Mouse (Mus musculus) neural tube, embryonic 14.5 days (tissue): ENCODE measurements around the gene Pik3r1. TPM values are rescaled to one million over a fixed set of nuclear protein-coding genes. Genes with fewer than 3 reads are reported as not detected.
A peak's percentile ranks its signal among the peaks of the same experiment; 100 is the strongest.

Experiments
- ATAC-seq: fragments of 200-750 bp; cut with Nextera tagmentation; 2 replicates; pipeline ENCODE4 v1.8.0; 2017; ENCODE audit warnings: low read depth, mild to moderate bottlenecking, moderate TSS enrichment, moderate library complexity
- H3K27ac ChIP-seq: fragments of 300-500 bp; sonication (generic); 2 replicates; pipeline ENCODE4 v1.5.1; 2014; ENCODE audit warnings: low read depth, mild to moderate bottlenecking, control low read depth, low read length, moderate library complexity, mixed read lengths
- H3K27me3 ChIP-seq: fragments of 300-500 bp; sonication (generic); 2 replicates; pipeline ENCODE4 v1.6.1; 2014; ENCODE audit warnings: low read length; ENCODE audit not compliant: control insufficient read depth, insufficient read depth
- H3K36me3 ChIP-seq: fragments of 300-500 bp; sonication (generic); 2 replicates; pipeline ENCODE4 v1.6.1; 2014; ENCODE audit warnings: low read length, mixed read lengths; ENCODE audit not compliant: control insufficient read depth, insufficient read depth
- H3K4me1 ChIP-seq: fragments of 300-500 bp; sonication (generic); 2 replicates; pipeline ENCODE4 v1.6.1; 2014; ENCODE audit warnings: low read length; ENCODE audit not compliant: control insufficient read depth, insufficient read depth
- H3K4me2 ChIP-seq: fragments of 300-500 bp; sonication (generic); 2 replicates; pipeline ENCODE4 v1.6.1; 2014; ENCODE audit warnings: mild to moderate bottlenecking, low read depth, low read length, control low read depth
- H3K4me3 ChIP-seq: fragments of 300-500 bp; sonication (generic); 2 replicates; pipeline ENCODE4 v1.5.1; 2014; ENCODE audit warnings: low read depth, low read length, control low read depth, mixed read lengths
- H3K9ac ChIP-seq: fragments of 300-500 bp; sonication (generic); replicated peaks from 2 replicates; pipeline ENCODE4 v1.6.1; 2014; ENCODE audit warnings: low read depth, mild to moderate bottlenecking, control low read depth, low read length, mixed read lengths
- H3K9me3 ChIP-seq: fragments of 300-500 bp; sonication (generic); 2 replicates; pipeline ENCODE4 v1.6.1; 2016; ENCODE audit warnings: low read length; ENCODE audit not compliant: control insufficient read depth
- WGBS: fragments of 180-500 bp; shearing (Covaris S2); extraction: QIAGEN DNeasy Blood & Tissue Kit; methylation state at CpG from one replicate; pipeline ENCODE4 v1.1.7; 2014; 5-methylcytosine and 5-hydroxymethylcytosine counted together
- polyA plus RNA-seq: library from polyadenylated mRNA; unstranded; fragments of >200 nt; fragmentation: Nextera tagmentation; extraction: Ambion mirVana; gene quantifications from 2 replicates; pipeline ENCODE4 v1.2.1, GENCODE M21; 2014

Pik3r1 gene
- polyA plus RNA-seq, 1 experiment from 2014 or later: 136 TPM

GRCm38 (mm10) chr13:101691669-101692068, 76.3 kb downstream of the Pik3r1 start:
- WGBS: 12% methylated on average over 6 of the region's 6 CpGs
- peak overlapping the region; percentile 59 for H3K4me3 ChIP-seq
- peak overlapping the region; percentile 91 for H3K4me2 ChIP-seq
- H3K4me1 ChIP-seq: peaks cover 18% of the 10 kb centered on the region; the same call in 1 of the 2 replicates
- H3K9me3 ChIP-seq: no peaks in the 10 kb centered on the region
- ATAC-seq: no peak
- no peaks in the 10 kb centered on the region for H3K27me3 ChIP-seq
- peak overlapping the region; percentile 92 for H3K27ac ChIP-seq
- H3K9ac ChIP-seq: peak overlapping the region; percentile 67
- H3K36me3 ChIP-seq: peaks cover 17% of the 10 kb centered on the region

GRCm38 (mm10) chr13:101690911-101691655, 76.9 kb downstream of the Pik3r1 start:
- Histone ChIP-seq H3K4me2 (peak overlapping the region; percentile 91), H3K9me3 (no peaks in the 10 kb centered on the region), H3K4me1 (peaks cover 18% of the 10 kb centered on the region; the same call in 1 of the 2 replicates), H3K4me3 (peak overlapping the region; percentile 59), H3K36me3 (peaks cover 23% of the 10 kb centered on the region), H3K27ac (peak overlapping the region; percentile 92), H3K27me3 (no peaks in the 10 kb centered on the region), H3K9ac (peak overlapping the region; percentile 67)
- WGBS: 26% methylated on average over 10 of the region's 10 CpGs
- no peak for ATAC-seq

GRCm38 (mm10) chr13:101690167-101690566, 77.8 kb downstream of the Pik3r1 start:
- H3K9me3 ChIP-seq: no peaks in the 10 kb centered on the region
- peak overlapping the region; percentile 59 for H3K4me3 ChIP-seq
- H3K9ac ChIP-seq: 0 out of 2 replicates have a peak overlapping the region, but pooled peaks have one; percentile 39
- H3K27ac ChIP-seq: no peak overlapping the region; the same call in 1 of the 2 replicates
- WGBS: 60% methylated on average over 6 of the region's 6 CpGs
- peaks cover 16% of the 10 kb centered on the region; the same call in 1 of the 2 replicates for H3K4me1 ChIP-seq
- no peaks in the 10 kb centered on the region for H3K27me3 ChIP-seq
- ATAC-seq: no peak
- H3K4me2 ChIP-seq: peak overlapping the region; percentile 91
- H3K36me3 ChIP-seq: peaks cover 32% of the 10 kb centered on the region

GRCm38 (mm10) chr13:101686256-101686655, 81.8 kb downstream of the Pik3r1 start:
- Histone ChIP-seq H3K9ac (no peak overlapping the region), H3K9me3 (no peaks in the 10 kb centered on the region), H3K27me3 (no peaks in the 10 kb centered on the region), H3K36me3 (peaks cover 43% of the 10 kb centered on the region), H3K4me2 (no peak overlapping the region), H3K4me3 (no peak overlapping the region), H3K4me1 (peaks cover under 1% of the 10 kb centered on the region; the same call in 1 of the 2 replicates), H3K27ac (no peak overlapping the region)
- no peak for ATAC-seq
- 92% methylated on average over 13 of the region's 13 CpGs for WGBS

GRCm38 (mm10) chr13:101684706-101685105, 83.3 kb downstream of the Pik3r1 start:
- no peaks in the 10 kb centered on the region for H3K9me3 ChIP-seq
- ATAC-seq: no peak
- no peaks in the 10 kb centered on the region for H3K4me1 ChIP-seq
- no peak overlapping the region for H3K4me3 ChIP-seq
- no peak overlapping the region for H3K27ac ChIP-seq
- 90% methylated on average over 14 of the region's 14 CpGs for WGBS
- no peak overlapping the region for H3K9ac ChIP-seq
- no peaks in the 10 kb centered on the region for H3K27me3 ChIP-seq
- peaks cover 43% of the 10 kb centered on the region for H3K36me3 ChIP-seq
- H3K4me2 ChIP-seq: no peak overlapping the region

- H3K36me3 ChIP-seq: peaks cover 33% of the 10 kb centered on the region
- H3K27me3 ChIP-seq: no peaks in the 10 kb centered on the region
- H3K4me3 ChIP-seq: no peak overlapping the region
- no peak for ATAC-seq
- no peak overlapping the region for H3K27ac ChIP-seq
- no peak overlapping the region for H3K4me2 ChIP-seq
- no peaks in the 10 kb centered on the region for H3K9me3 ChIP-seq
- WGBS: 80% methylated on average over 4 of the region's 4 CpGs
- no peaks in the 10 kb centered on the region for H3K4me1 ChIP-seq
- no peak overlapping the region for H3K9ac ChIP-seq
Measured at GRCm38 (mm10) chr13:101682378-101682777, 85.6 kb downstream of the Pik3r1 start.

GRCm38 (mm10) chr13:101680083-101680482, 87.9 kb downstream of the Pik3r1 start:
- 80% methylated on average over 1 of the region's 1 CpGs for WGBS
- Histone ChIP-seq H3K4me2 (no peak overlapping the region), H3K9ac (no peak overlapping the region), H3K36me3 (peaks cover 10% of the 10 kb centered on the region), H3K27ac (no peak overlapping the region), H3K27me3 (no peaks in the 10 kb centered on the region), H3K9me3 (no peaks in the 10 kb centered on the region), H3K4me1 (no peaks in the 10 kb centered on the region), H3K4me3 (no peak overlapping the region)
- ATAC-seq: no peak

- H3K36me3 ChIP-seq: peaks cover under 1% of the 10 kb centered on the region
- 91% methylated on average over 1 of the region's 1 CpGs for WGBS
- no peak overlapping the region for H3K27ac ChIP-seq
- no peaks in the 10 kb centered on the region for H3K27me3 ChIP-seq
- no peak for ATAC-seq
- no peak overlapping the region for H3K4me2 ChIP-seq
- H3K9ac ChIP-seq: no peak overlapping the region
- H3K4me1 ChIP-seq: no peaks in the 10 kb centered on the region
- H3K4me3 ChIP-seq: no peak overlapping the region
- H3K9me3 ChIP-seq: no peaks in the 10 kb centered on the region
Measured at GRCm38 (mm10) chr13:101678984-101679383, 89.0 kb downstream of the Pik3r1 start.

GRCm38 (mm10) chr13:101678036-101678435, 90.0 kb downstream of the Pik3r1 start:
- Histone ChIP-seq H3K27me3 (no peaks in the 10 kb centered on the region), H3K36me3 (no peaks in the 10 kb centered on the region), H3K9ac (no peak overlapping the region), H3K4me3 (no peak overlapping the region), H3K9me3 (no peaks in the 10 kb centered on the region), H3K4me1 (no peaks in the 10 kb centered on the region), H3K27ac (no peak overlapping the region), H3K4me2 (no peak overlapping the region)
- no peak for ATAC-seq
- WGBS: 89% methylated on average over 4 of the region's 4 CpGs
